Mouse (Mus musculus) heart, embryonic 14.5 days (tissue): Measurements from ENCODE around the gene Ebf3. TPM values are rescaled to one million over a fixed set of nuclear protein-coding genes. Genes with fewer than 3 reads are reported as not detected.

Experiments
- ATAC-seq: fragments of 200-750 bp; cut with Nextera tagmentation; 2 replicates; pipeline ENCODE4 v1.8.0; 2017; ENCODE audit warnings: low read depth, moderate TSS enrichment; ENCODE audit not compliant: insufficient number of reproducible peaks, insufficient read depth, low FRiP score
- H3K27ac ChIP-seq, 2 experiments: fragments of 200-500 bp in 1 of 2; fragments of 300-500 bp in 1 of 2; sonication (generic) in 1 of 2; replicated peaks in 1 of 2; 2 replicates each; pipeline ENCODE4 v1.5.1; 2012 to 2014; ENCODE audit warnings: low read depth in 2 of 2, low read length in 2 of 2, control low read depth in 1 of 2, mild to moderate bottlenecking in 1 of 2, mixed read lengths in 1 of 2; ENCODE audit not compliant: control insufficient read depth in 1 of 2, insufficient read depth in 1 of 2
- H3K27me3 ChIP-seq: fragments of 300-500 bp; sonication (generic); 2 replicates; pipeline ENCODE4 v1.6.1; 2014; ENCODE audit warnings: mild to moderate bottlenecking, low read length, control low read depth; ENCODE audit not compliant: control insufficient read depth, insufficient read depth
- H3K36me3 ChIP-seq: fragments of 300-500 bp; sonication (generic); 2 replicates; pipeline ENCODE4 v1.6.1; 2014; ENCODE audit warnings: mild to moderate bottlenecking, control low read depth, low read length, mixed read lengths; ENCODE audit not compliant: control insufficient read depth, insufficient read depth
- H3K4me1 ChIP-seq, 2 experiments: fragments of 200-500 bp in 1 of 2; fragments of 300-500 bp in 1 of 2; sonication (generic) in 1 of 2; 2 replicates each; pipeline ENCODE4 v1.6.1; 2012 to 2014; ENCODE audit warnings: low read length in 2 of 2, control low read depth in 1 of 2, mixed read lengths in 1 of 2; ENCODE audit not compliant: control insufficient read depth in 2 of 2, insufficient read depth in 2 of 2
- H3K4me2 ChIP-seq: fragments of 300-500 bp; sonication (generic); 2 replicates; pipeline ENCODE4 v1.6.1; 2014; ENCODE audit warnings: mild to moderate bottlenecking, low read length
- H3K4me3 ChIP-seq, 2 experiments: fragments of 200-500 bp in 1 of 2; fragments of 300-500 bp in 1 of 2; sonication (generic) in 1 of 2; 2 replicates each; pipeline ENCODE4 v1.5.1; 2012 to 2014; ENCODE audit warnings: low read length in 2 of 2, mild to moderate bottlenecking in 2 of 2, control low read depth in 1 of 2, low read depth in 1 of 2, moderate library complexity in 1 of 2; ENCODE audit not compliant: control insufficient read depth in 1 of 2, insufficient read depth in 1 of 2
- H3K9ac ChIP-seq: fragments of 300-500 bp; sonication (generic); 2 replicates; pipeline ENCODE4 v1.6.1; 2014; ENCODE audit warnings: mild to moderate bottlenecking, low read length
- H3K9me3 ChIP-seq: fragments of 300-500 bp; sonication (generic); 2 replicates; pipeline ENCODE4 v1.6.1; 2016; ENCODE audit warnings: low read length, control low read depth; ENCODE audit not compliant: control insufficient read depth
- WGBS: fragments of 180-500 bp; shearing (Covaris S2); extraction: QIAGEN DNeasy Blood & Tissue Kit; methylation state at CpG from one replicate; pipeline ENCODE4 v1.1.7; 2014; 5-methylcytosine and 5-hydroxymethylcytosine counted together
- polyA plus RNA-seq: library from polyadenylated mRNA; unstranded; fragments of >200 nt; fragmentation: Nextera tagmentation; extraction: Ambion mirVana; gene quantifications from 2 replicates; pipeline ENCODE4 v1.2.1, GENCODE M21; 2014

Gene Ebf3
- 2.2 and 2.3 TPM in 2 replicates for polyA plus RNA-seq

GRCm38 (mm10) chr7:137313904-137314691 is at the start of gene Ebf3:
TSS of gene Ebf3 (minus strand) at chr7:137314445.
- under 1% methylated on average over 119 of the region's 127 CpGs for WGBS
- Histone ChIP-seq H3K9ac (peak within 1 kb of the TSS; percentile 79), H3K27me3 (peaks cover 80% of the 10 kb centered on the region), H3K36me3 (no peaks in the 10 kb centered on the region), H3K4me1 (peaks cover 14 to 47% of the 10 kb centered on the region in 2 experiments; a peak in 3 of 4 replicates), H3K27ac (peak within 1 kb of the TSS in 1 of 2 experiments; percentile 43; a peak in 1 of 4 replicates), H3K4me3 (peak within 1 kb of the TSS; percentile 62 to 64), H3K4me2 (peak within 1 kb of the TSS; percentile 97), H3K9me3 (no peaks in the 10 kb centered on the region)
- peak; percentile 77 for ATAC-seq

GRCm38 (mm10) chr7:137346860-137347259 is 32.6 kb upstream of the Ebf3 start:
- 72% methylated on average over 7 of the region's 7 CpGs for WGBS

GRCm38 (mm10) chr7:137346068-137346467 is 31.8 kb upstream of the Ebf3 start:
- H3K9me3 ChIP-seq: no peaks in the 10 kb centered on the region
- no peak for ATAC-seq
- WGBS: 60% methylated on average over 10 of the region's 10 CpGs
- H3K4me3 ChIP-seq: no peak overlapping the region
- H3K4me1 ChIP-seq: 0 out of 4 replicates have a peak, but pooled peaks cover 0 to 2% of the 10 kb centered on the region in 2 experiments
- no peak overlapping the region for H3K4me2 ChIP-seq
- H3K9ac ChIP-seq: no peak overlapping the region
- H3K27ac ChIP-seq: no peak overlapping the region
- H3K27me3 ChIP-seq: no peaks in the 10 kb centered on the region
- no peaks in the 10 kb centered on the region for H3K36me3 ChIP-seq

More at GRCm38 (mm10) chr7:137346860-137347259, 32.6 kb upstream of the Ebf3 start:
- no peaks in the 10 kb centered on the region for H3K27me3 ChIP-seq
- ATAC-seq: no peak
- H3K4me3 ChIP-seq: no peak overlapping the region
- no peaks in the 10 kb centered on the region for H3K36me3 ChIP-seq
- H3K9me3 ChIP-seq: no peaks in the 10 kb centered on the region
- H3K4me1 ChIP-seq: 0 out of 4 replicates have a peak, but pooled peaks cover 0 to 2% of the 10 kb centered on the region in 2 experiments
- H3K9ac ChIP-seq: no peak overlapping the region
- no peak overlapping the region for H3K27ac ChIP-seq
- no peak overlapping the region for H3K4me2 ChIP-seq

- peaks cover 0 to 2% of the 10 kb centered on the region in 2 experiments; a peak in 1 of 4 replicates for H3K4me1 ChIP-seq
- 65% methylated on average over 2 of the region's 2 CpGs for WGBS
- no peak for ATAC-seq
- H3K9me3 ChIP-seq: no peaks in the 10 kb centered on the region
- H3K27me3 ChIP-seq: peaks cover 23% of the 10 kb centered on the region
- H3K4me2 ChIP-seq: no peak overlapping the region
- no peak overlapping the region for H3K4me3 ChIP-seq
- H3K36me3 ChIP-seq: no peaks in the 10 kb centered on the region
- H3K9ac ChIP-seq: no peak overlapping the region
- H3K27ac ChIP-seq: no peak overlapping the region
Observed at GRCm38 (mm10) chr7:137333951-137334350, 19.7 kb upstream of the Ebf3 start.

- Histone ChIP-seq H3K4me3 (peak overlapping the region; percentile 39 to 44), H3K9me3 (no peaks in the 10 kb centered on the region; the same call in 1 of the 2 replicates), H3K27me3 (peaks cover 83% of the 10 kb centered on the region), H3K27ac (no peak overlapping the region), H3K9ac (peak overlapping the region; percentile 45), H3K4me2 (peak overlapping the region; percentile 69), H3K36me3 (no peaks in the 10 kb centered on the region), H3K4me1 (peaks cover 9 to 25% of the 10 kb centered on the region in 2 experiments; a peak in 3 of 4 replicates)
- no peak for ATAC-seq
- WGBS: under 1% methylated on average over 12 of the region's 21 CpGs
Observed at GRCm38 (mm10) chr7:137322926-137323325, 8.7 kb upstream of the Ebf3 start.

GRCm38 (mm10) chr7:137321961-137322784 is 7.9 kb upstream of the Ebf3 start:
- under 1% methylated on average over 69 of the region's 72 CpGs for WGBS
- peak overlapping the region; percentile 39 to 44 for H3K4me3 ChIP-seq
- peak overlapping the region; percentile 45 for H3K9ac ChIP-seq
- peak overlapping the region; percentile 69 for H3K4me2 ChIP-seq
- H3K9me3 ChIP-seq: no peaks in the 10 kb centered on the region; the same call in 1 of the 2 replicates
- peaks cover 89% of the 10 kb centered on the region for H3K27me3 ChIP-seq
- H3K36me3 ChIP-seq: no peaks in the 10 kb centered on the region
- H3K27ac ChIP-seq: no peak overlapping the region
- peaks cover 12 to 33% of the 10 kb centered on the region in 2 experiments; a peak in 3 of 4 replicates for H3K4me1 ChIP-seq
- ATAC-seq: no peak

GRCm38 (mm10) chr7:137321141-137321813 is 7.0 kb upstream of the Ebf3 start:
- H3K9ac ChIP-seq: peak overlapping the region; percentile 25; the same call in 1 of the 2 replicates
- under 1% methylated on average over 52 of the region's 52 CpGs for WGBS
- no peaks in the 10 kb centered on the region for H3K36me3 ChIP-seq
- peak overlapping the region; percentile 17 to 44; a peak in 3 of 4 replicates for H3K4me3 ChIP-seq
- H3K27ac ChIP-seq: no peak overlapping the region
- H3K4me1 ChIP-seq: peaks cover 12 to 41% of the 10 kb centered on the region in 2 experiments; a peak in 3 of 4 replicates
- H3K27me3 ChIP-seq: peaks cover 93% of the 10 kb centered on the region
- no peaks in the 10 kb centered on the region; the same call in 1 of the 2 replicates for H3K9me3 ChIP-seq
- peak overlapping the region; percentile 69 for H3K4me2 ChIP-seq
- ATAC-seq: no peak
